ENCODE assay signal across 9 mouse cellular contexts in genomic region chr14:32121920-32122315, GRCm38 (mm10). TPM values are rescaled to one million over a fixed set of nuclear protein-coding genes. Genes with fewer than 3 reads are reported as not detected.
A peak's percentile ranks its signal among the peaks of the same experiment; 100 is the strongest.
DNase-seq lines count a peak whose midpoint lies in the region; TF ChIP-seq lines count a peak whose summit lies in the region.
"Had no signal": no experiment of that assay in that cellular context is flagged by ENCODE, and none has a peak within 500 bp of the region (broad histone marks: within the 10 kb centered on the region; RNA-seq: fewer than 3 reads in every experiment).

No protein-coding gene starts in this region.

- TF ChIP-seq CTCF in left cerebral cortex, adult 2 months (IDR thresholded peaks at IDR 0.05) = peak; percentile 49
- peak; percentile 54 for TF ChIP-seq CTCF in lung, adult 2 months (IDR thresholded peaks at IDR 0.05; ENCODE audit: insufficient read depth, low read length)

- H3K27ac ChIP-seq in left cerebral cortex, adult 2 months = no peak overlapping the region
- H3K27ac ChIP-seq: neural tube, embryonic 12.5 days had no signal

- H3K4me1 ChIP-seq in lung, adult 2 months (ENCODE audit: control insufficient read depth, insufficient read depth, low read length) = no peaks in the 10 kb centered on the region
- H3K4me1 ChIP-seq: neural tube, embryonic 12.5 days had no signal

- DNase-seq in left cerebral cortex, adult 2 months (ENCODE audit: extremely low spot score in 1 of 2, low spot score in 2 of 2) = no peak
- no peak for DNase-seq in left cerebral cortex, postnatal 25 days (ENCODE audit: low spot score in 2 of 2)
- peak; percentile 86 for DNase-seq in R1 (ENCODE audit: low read depth, low spot score)
- peak; percentile 49 for DNase-seq in heart, postnatal 4 days
- DNase-seq in lung, adult 2 months = peak; percentile 14
- peak; percentile 48 for DNase-seq in testis, postnatal 10 days (ENCODE audit: low spot score)
- DNase-seq in layer of hippocampus, postnatal 36 days = no peak
- DNase-seq in left cerebral cortex, postnatal 4 days = no peak

- no peak for TF ChIP-seq POLR2A in lung, adult 2 months (IDR thresholded peaks at IDR 0.05; ENCODE audit: borderline replicate concordance, extremely low read depth, low read depth, low read length)

- H3K4me3 ChIP-seq in left cerebral cortex, adult 2 months = no peak overlapping the region
- H3K4me3 ChIP-seq in lung, adult 2 months (replicated peaks; ENCODE audit: extremely low read depth, low read depth, low read length) = no peak overlapping the region
- H3K4me3 ChIP-seq: neural tube, embryonic 12.5 days had no signal

- 28% methylated on average over 2 of the region's 2 CpGs for WGBS in lung, adult 2 months

- intact Hi-C loops in left cerebral cortex, adult 2 months (cut with DNase I) = no loop called here
- intact Hi-C loops in left cerebral cortex, postnatal 25 days (cut with DNase I) = no loop called here
- intact Hi-C loops in left cerebral cortex, postnatal 4 days (cut with DNase I) = no loop called here

RNA-seq across cellular contexts. Expression of gene Msmb, which starts 19.9 kb away (rescaled TPM):
- not detected for total RNA-seq in left cerebral cortex, adult 2 months (2021)
- not detected for total RNA-seq in left cerebral cortex, postnatal 25 days (2021)
- not detected for total RNA-seq in heart, postnatal 4 days (2021)
- polyA plus RNA-seq in lung, adult 2 months (2012; rRNA removed) = not detected in 2 replicates
- total RNA-seq in layer of hippocampus, postnatal 36 days (2021) = not detected
- not detected for total RNA-seq in left cerebral cortex, postnatal 4 days (2021)
- polyA plus RNA-seq: neural tube, embryonic 12.5 days had no signal

RNA-seq across cellular contexts. Expression of gene Dph3, which starts 36.4 kb away (rescaled TPM):
- total RNA-seq in left cerebral cortex, adult 2 months (2021) = 10 to 100 TPM; 45.3 to 46.2 TPM
- total RNA-seq in left cerebral cortex, postnatal 25 days (2021) = 10 to 100 TPM; 47.2 to 48.4 TPM
- 10 to 100 TPM; 81.4 to 84.0 TPM for total RNA-seq in heart, postnatal 4 days (2021)
- 12.3 and 13.8 TPM in 2 replicates for polyA plus RNA-seq in lung, adult 2 months (2012; rRNA removed)
- total RNA-seq in layer of hippocampus, postnatal 36 days (2021) = 10 to 100 TPM; 35.1 to 37.5 TPM
- 10 to 100 TPM; 41.4 to 45.5 TPM for total RNA-seq in left cerebral cortex, postnatal 4 days (2021)

RNA-seq across cellular contexts. Expression of gene Oxnad1, which starts 36.7 kb away (rescaled TPM):
- total RNA-seq in left cerebral cortex, adult 2 months (2021) = 10 to 100 TPM; 13.9 to 16.7 TPM
- total RNA-seq in left cerebral cortex, postnatal 25 days (2021) = 10 to 100 TPM; 11.9 to 16.3 TPM
- total RNA-seq in heart, postnatal 4 days (2021) = 10 to 100 TPM; 39.7 to 44.3 TPM
- 10.4 and 13.2 TPM in 2 replicates for polyA plus RNA-seq in lung, adult 2 months (2012; rRNA removed)
- total RNA-seq in layer of hippocampus, postnatal 36 days (2021) = 10 to 100 TPM; 14.3 to 19.2 TPM
- 10 to 100 TPM; 17.8 to 19.9 TPM for total RNA-seq in left cerebral cortex, postnatal 4 days (2021)

RNA-seq across cellular contexts. Expression of gene Ncoa4, which starts 37.7 kb away (rescaled TPM):
- total RNA-seq in left cerebral cortex, adult 2 months (2021) = 10 to 100 TPM; 83.6 to 98.8 TPM
- 100 to 1,000 TPM; 104 to 123 TPM for total RNA-seq in left cerebral cortex, postnatal 25 days (2021)
- 100 to 1,000 TPM in 1 of 2 experiments, 10 to 100 TPM in 1; 99.0 to 115 TPM for total RNA-seq in heart, postnatal 4 days (2021)
- polyA plus RNA-seq in lung, adult 2 months (2012; rRNA removed) = 29.1 and 36.3 TPM in 2 replicates
- 100 to 1,000 TPM; 102 to 111 TPM for total RNA-seq in layer of hippocampus, postnatal 36 days (2021)
- 10 to 100 TPM; 99.3 to 99.7 TPM for total RNA-seq in left cerebral cortex, postnatal 4 days (2021)

Comparison
In these comparisons a context has a peak if more than half of its experiments do, and no peak if none do; other contexts are left out.
1. DNase-seq: peak in R1 (single experiment), heart, postnatal 4 days (single experiment), lung, adult 2 months (single experiment) and testis, postnatal 10 days (single experiment); none in left cerebral cortex, adult 2 months (0 of 2), left cerebral cortex, postnatal 25 days (0 of 2), layer of hippocampus, postnatal 36 days (0 of 2) and left cerebral cortex, postnatal 4 days (single experiment).